Mouse (Mus musculus): ENCODE data around the gene Ros1. TPM values are rescaled to one million over a fixed set of nuclear protein-coding genes. Genes with fewer than 3 reads are reported as not detected.

Ros1 gene
- polyA plus RNA-seq (2016; fragmentation: Nextera tagmentation; extraction: Ambion mirVana) = not detected in 2 replicates

DNA sequence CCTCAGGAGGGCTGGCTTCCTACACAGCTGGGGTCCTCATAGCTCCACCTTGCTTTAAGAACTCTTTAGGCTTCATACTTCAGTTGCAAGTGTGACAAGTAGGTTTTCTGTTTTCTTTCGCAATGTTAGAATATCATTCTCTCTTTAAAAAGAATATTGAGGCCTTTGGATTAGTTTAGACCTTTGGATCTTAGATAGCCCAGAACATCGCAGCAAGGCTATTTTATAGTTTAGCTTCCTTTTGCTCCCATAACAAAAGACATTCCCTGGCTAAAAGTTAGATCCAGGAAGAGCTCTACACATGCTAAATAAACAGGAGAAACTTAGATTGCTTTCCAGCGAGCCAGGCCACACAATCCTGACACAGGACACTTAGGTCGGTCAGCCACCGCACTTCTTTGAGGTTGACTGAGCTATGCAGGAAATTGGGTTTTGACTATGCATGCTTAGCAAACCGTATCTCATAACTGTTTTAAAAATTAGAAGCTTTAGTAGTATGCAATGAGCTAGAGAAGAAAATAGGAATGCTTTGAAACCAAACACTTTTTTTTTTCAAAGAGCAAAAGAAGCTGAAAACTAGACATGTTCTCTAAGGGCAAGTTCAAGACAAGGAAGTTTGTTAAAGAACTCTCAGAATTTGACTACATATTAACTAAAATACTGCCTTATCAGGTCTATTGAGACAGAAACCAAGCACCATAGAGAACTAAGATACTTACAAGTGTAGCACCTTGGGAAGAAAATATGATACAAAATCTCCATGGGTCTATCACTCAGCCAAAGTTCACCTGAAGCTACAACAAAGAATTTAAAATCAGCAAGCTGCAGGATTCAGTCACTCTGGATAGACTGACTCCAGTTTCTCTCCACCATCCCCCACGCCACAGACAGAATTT is at the start of gene Ros1:
Gene Ros1 (minus strand): TSS at position 288 of the 896 bp plus-strand sequence.
- Histone ChIP-seq H3K36me3 (no peaks in the 10 kb centered on the region), H3K4me1 (no peaks in the 10 kb centered on the region), H3K27ac (no peak within 1 kb of the TSS), H3K4me3 (no peak within 1 kb of the TSS), H3K9me3 (no peaks in the 10 kb centered on the region), H3K27me3 (ENCODE audit: insufficient read depth, poor library complexity, severe bottlenecking) (no peaks in the 10 kb centered on the region)
- DNase-seq (ENCODE audit: low spot score) = no peak
- 77% methylated on average over 7 of the region's 7 CpGs for WGBS

DNA sequence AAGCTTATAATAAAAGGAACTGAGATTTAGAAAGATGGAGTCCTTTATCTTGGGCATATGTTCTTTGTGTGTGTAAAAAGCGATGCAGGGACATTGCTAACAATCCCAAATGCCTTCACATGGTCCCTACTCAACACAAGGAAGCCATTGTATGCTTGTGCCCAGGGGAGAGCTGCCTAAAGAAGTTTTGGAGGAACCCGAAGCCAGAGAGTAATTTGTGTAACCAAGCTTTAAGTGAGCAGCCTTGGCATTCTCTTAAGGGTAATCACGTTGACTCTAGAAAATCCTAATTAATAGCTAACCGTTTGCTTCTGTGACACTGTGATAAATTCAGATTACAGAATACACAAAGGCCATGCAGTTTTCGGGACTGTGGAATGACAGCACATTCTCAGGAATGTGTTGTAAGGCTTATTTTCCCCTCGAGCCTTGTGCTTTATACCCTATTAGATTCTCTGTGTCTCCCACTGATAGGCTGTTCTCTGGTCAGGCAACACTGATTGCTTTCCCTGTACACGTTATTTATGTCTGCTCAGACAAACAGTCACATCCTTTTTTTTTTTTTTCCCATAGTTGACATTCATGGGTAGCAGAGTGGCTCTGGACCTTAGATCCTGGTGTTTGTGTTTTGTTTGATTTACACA is 47.8 kb upstream of the Ros1 start:
- no peaks in the 10 kb centered on the region for H3K27me3 ChIP-seq (ENCODE audit: insufficient read depth, poor library complexity, severe bottlenecking)
- no peaks in the 10 kb centered on the region for H3K36me3 ChIP-seq
- no peaks in the 10 kb centered on the region for H3K9me3 ChIP-seq
- WGBS = 56% methylated on average over 7 of the region's 7 CpGs
- H3K27ac ChIP-seq = no peak overlapping the region
- H3K4me1 ChIP-seq = no peaks in the 10 kb centered on the region
- peak; percentile 24 for DNase-seq (ENCODE audit: low spot score)
- H3K4me3 ChIP-seq = no peak overlapping the region

DNA sequence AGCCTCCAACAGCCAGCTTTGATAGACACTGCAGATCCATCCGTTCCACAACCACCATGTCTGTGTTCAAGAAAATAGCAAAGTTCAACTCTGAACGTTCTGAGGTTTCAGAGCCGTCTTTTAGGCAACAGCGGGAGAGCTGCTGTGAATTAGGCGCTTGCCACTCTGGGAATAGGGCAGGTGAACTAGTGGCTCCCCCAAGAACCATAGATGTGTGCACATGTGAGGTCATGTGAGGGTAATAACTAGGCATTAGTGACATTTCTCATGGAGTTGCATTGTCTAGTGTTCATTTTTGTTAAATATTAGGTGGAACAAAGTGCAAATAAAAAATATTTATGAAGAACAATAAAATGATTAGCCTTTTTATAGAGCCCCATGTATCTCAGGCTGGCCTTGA is 47.0 kb upstream of the Ros1 start:
- H3K4me3 ChIP-seq = no peak overlapping the region
- no peaks in the 10 kb centered on the region for H3K27me3 ChIP-seq (ENCODE audit: insufficient read depth, poor library complexity, severe bottlenecking)
- no peak overlapping the region for H3K27ac ChIP-seq
- H3K9me3 ChIP-seq = no peaks in the 10 kb centered on the region
- DNase-seq (ENCODE audit: low spot score) = peak; percentile 9
- WGBS = 82% methylated on average over 5 of the region's 5 CpGs
- no peaks in the 10 kb centered on the region for H3K4me1 ChIP-seq
- no peaks in the 10 kb centered on the region for H3K36me3 ChIP-seq

DNA sequence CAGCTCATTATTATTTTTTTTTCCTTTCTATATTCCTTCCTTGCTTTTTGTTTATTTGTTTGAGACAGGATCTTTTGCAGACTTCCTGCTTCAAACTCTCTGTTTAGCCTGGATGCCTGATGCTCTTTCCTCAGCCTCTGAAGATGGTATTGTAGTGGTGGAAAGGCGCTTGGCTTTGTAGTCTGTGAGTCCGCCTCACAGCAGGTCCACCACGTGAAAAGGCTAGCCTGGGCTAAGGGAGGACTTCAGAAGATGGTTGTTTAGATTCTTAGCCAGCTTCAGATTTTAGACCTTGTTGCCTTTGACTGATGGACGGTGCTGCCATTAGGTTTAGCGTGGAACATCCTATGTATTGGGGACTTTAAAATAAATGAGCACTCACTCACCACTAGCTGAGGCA is 40.4 kb upstream of the Ros1 start:
- no peak overlapping the region for H3K27ac ChIP-seq
- 81% methylated on average over 5 of the region's 5 CpGs for WGBS
- peaks cover 9% of the 10 kb centered on the region for H3K4me1 ChIP-seq
- H3K27me3 ChIP-seq (ENCODE audit: insufficient read depth, poor library complexity, severe bottlenecking) = no peaks in the 10 kb centered on the region
- no peak overlapping the region for H3K4me3 ChIP-seq
- peak; percentile 62 for DNase-seq (ENCODE audit: low spot score)
- no peaks in the 10 kb centered on the region for H3K36me3 ChIP-seq
- no peaks in the 10 kb centered on the region for H3K9me3 ChIP-seq

DNA sequence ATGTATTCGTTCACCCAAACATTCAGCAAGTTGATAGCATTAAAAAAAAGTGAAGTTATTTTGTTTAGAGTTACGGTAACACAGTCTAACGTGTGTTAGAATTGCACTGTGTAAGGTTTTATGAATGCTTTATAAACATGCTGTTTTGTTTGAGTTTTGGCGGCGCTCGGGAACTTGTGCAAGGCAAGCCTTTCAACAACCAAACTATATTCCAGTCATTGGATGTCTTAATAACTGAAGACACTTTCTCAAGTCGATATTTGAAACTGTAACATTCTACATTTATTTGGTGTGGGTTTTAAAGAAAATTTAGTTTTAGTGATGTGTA is 39.6 kb upstream of the Ros1 start:
- H3K36me3 ChIP-seq = no peaks in the 10 kb centered on the region
- H3K27me3 ChIP-seq (ENCODE audit: insufficient read depth, poor library complexity, severe bottlenecking) = no peaks in the 10 kb centered on the region
- peak overlapping the region; percentile 91 for H3K27ac ChIP-seq
- peaks cover 9% of the 10 kb centered on the region for H3K4me1 ChIP-seq
- 33% methylated on average over 7 of the region's 7 CpGs for WGBS
- DNase-seq (ENCODE audit: low spot score) = peak; percentile 31
- peak overlapping the region; percentile 81 for H3K4me3 ChIP-seq
- no peaks in the 10 kb centered on the region for H3K9me3 ChIP-seq

DNA sequence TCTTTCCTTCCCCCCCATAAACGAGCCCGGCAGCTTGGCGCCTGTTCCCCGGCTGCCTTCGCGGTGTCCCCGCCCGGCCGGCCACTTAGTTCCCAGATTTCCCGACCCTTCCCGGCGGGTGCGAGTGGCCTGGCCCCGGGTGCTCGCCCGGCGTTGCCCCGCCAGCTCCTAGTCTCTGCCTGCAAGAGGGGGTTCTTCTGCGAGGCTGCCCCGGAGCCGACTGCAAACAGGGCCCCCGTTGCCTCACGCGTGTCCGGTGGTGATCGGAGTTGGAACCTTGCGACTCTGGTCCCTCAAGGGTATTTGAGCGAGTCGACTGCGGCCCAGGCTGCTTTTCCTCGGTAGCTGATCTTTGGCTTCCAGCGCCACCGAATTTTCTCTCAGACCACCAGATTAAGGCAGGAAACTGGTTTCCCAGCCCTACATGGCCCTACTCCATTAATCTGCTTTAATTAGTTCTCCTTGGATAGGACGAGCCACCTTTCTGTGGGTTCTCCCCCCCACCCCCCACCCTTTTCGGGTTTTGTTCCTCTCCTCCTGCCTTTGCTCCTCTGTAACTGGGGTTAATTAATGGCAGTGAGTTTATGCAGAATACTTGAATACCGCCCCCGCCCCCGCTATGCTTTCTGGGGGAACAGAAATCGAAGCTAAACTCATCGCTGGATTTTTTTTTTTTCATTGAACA is 39.1 kb upstream of the Ros1 start:
- Histone ChIP-seq H3K27me3 (ENCODE audit: insufficient read depth, poor library complexity, severe bottlenecking) (no peaks in the 10 kb centered on the region), H3K4me3 (peak overlapping the region; percentile 81), H3K4me1 (peaks cover 9% of the 10 kb centered on the region), H3K36me3 (no peaks in the 10 kb centered on the region), H3K27ac (peak overlapping the region; percentile 91), H3K9me3 (no peaks in the 10 kb centered on the region)
- DNase-seq (ENCODE audit: low spot score) = peak; percentile 77
- WGBS = under 1% methylated on average over 40 of the region's 40 CpGs

DNA sequence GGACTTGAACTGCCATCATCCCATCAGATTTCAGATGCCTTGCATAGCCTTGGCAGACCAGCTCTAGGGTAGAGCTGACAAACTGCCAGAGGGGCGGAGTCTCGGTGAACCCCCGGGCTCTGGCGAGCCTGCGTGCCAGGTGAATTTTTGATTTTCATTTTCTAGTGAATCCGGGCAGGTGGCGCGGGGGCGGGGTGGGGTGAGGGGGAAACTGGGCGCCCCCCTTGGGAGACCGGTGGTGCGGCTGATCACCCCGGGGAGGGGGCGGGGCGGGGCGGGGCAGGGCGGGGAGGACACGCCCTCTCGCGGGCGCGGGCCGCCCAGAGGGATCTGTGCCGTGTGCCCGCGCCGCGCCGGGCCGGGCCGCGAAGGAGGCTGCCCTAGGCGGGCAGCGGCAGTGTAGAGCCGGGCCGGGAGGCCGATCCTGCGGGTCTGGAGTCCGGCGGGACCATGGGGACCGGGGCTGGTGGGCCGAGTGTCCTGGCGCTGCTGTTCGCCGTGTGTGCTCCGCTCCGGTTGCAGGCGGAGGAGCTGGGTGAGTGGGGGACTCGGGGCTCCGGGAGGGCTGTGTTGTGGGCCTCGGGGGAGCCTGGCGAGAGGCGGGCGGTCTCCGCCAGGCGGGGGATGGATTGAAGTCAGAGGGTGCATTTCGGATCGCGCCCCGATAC is 38.4 kb upstream of the Ros1 start, which contains the start of gene Dcbld1:
Gene Dcbld1 (plus strand): TSS at position 319 of the 668 bp plus-strand sequence.
- no peaks in the 10 kb centered on the region for H3K27me3 ChIP-seq (ENCODE audit: insufficient read depth, poor library complexity, severe bottlenecking)
- H3K36me3 ChIP-seq = no peaks in the 10 kb centered on the region
- WGBS = under 1% methylated on average over 49 of the region's 60 CpGs
- H3K9me3 ChIP-seq = no peaks in the 10 kb centered on the region
- H3K4me3 ChIP-seq = peak within 1 kb of the TSS; percentile 81
- H3K4me1 ChIP-seq = peaks cover 9% of the 10 kb centered on the region
- peak within 1 kb of the TSS; percentile 91 for H3K27ac ChIP-seq
- DNase-seq (ENCODE audit: low spot score) = peak; percentile 77

DNA sequence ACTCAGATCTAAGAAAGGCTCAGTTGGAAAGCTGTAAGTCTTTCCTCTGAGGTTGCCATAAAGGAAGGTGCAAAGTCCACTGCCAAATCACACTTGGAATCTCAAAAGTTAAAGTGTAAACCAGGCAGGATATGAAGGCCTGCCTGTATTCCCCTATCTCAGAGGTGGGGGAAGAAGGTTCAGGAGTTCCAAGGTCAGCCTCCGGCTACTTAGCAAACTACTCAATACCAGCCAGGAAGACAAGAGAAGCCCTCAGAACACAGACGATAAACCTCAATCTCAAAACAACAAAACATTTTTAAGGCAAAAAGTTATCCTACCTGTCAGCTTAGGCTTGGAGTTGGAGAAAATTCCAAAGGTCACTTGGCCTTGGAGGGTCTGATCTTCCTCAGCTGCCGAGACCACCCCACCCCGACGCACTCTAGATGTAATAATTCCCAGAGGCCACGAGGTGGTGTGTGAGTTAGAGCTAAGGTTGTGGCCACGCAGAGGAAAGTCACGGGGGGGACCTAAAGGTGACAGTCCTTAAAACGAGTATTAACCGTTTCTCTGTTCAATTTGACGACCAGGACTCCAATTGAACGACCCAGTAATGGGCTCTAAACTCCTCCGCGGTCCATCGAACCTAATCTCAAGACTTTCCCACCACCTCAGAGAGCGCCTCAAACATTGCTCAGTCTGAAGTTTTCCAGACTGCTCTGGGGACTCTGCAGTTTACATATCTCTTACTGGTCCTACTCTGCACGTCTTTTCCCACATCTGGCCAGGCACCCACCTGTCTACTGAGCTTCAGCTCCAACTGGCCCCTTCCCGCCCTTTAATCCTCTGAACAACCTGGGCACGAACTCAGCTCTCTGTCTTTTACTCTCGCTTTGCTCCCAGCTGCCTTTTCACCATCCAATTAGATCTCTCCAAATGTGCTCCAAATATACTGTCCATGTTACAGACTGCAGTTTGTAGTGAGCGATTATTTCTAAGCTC is 37.4 kb upstream of the Ros1 start:
- WGBS = 13% methylated on average over 21 of the region's 21 CpGs
- Histone ChIP-seq H3K36me3 (no peaks in the 10 kb centered on the region), H3K4me3 (peak overlapping the region; percentile 81), H3K27ac (no peak overlapping the region), H3K4me1 (peaks cover 9% of the 10 kb centered on the region), H3K9me3 (no peaks in the 10 kb centered on the region), H3K27me3 (ENCODE audit: insufficient read depth, poor library complexity, severe bottlenecking) (no peaks in the 10 kb centered on the region)
- peak; percentile 75 for DNase-seq (ENCODE audit: low spot score)

DNA sequence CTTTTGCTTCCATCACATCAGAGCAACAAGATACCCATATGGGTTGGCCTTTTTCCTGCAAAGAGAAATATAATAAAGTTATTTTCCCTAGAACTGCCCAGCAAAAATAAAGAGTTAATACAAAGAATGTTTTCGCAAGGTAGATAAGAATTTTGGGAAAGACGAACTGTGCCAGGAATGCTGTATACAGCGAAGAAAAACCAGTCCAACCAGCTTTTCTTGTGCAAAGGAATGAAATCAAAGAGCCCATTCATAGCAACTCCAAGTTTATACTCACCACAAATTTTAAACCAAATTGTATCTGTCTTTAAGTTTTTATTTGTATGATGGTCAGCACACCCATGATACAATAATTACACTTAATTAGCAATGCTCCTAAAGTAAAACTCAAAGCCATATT is 24.6 kb upstream of the Ros1 start:
- H3K27me3 ChIP-seq (ENCODE audit: insufficient read depth, poor library complexity, severe bottlenecking) = no peaks in the 10 kb centered on the region
- no peaks in the 10 kb centered on the region for H3K9me3 ChIP-seq
- no peak overlapping the region for H3K27ac ChIP-seq
- no peak overlapping the region for H3K4me3 ChIP-seq
- no peak for DNase-seq (ENCODE audit: low spot score)
- H3K4me1 ChIP-seq = 0 out of 2 replicates have a peak, but pooled peaks cover 3% of the 10 kb centered on the region
- no peaks in the 10 kb centered on the region for H3K36me3 ChIP-seq
- 67% methylated on average over 3 of the region's 3 CpGs for WGBS

DNA sequence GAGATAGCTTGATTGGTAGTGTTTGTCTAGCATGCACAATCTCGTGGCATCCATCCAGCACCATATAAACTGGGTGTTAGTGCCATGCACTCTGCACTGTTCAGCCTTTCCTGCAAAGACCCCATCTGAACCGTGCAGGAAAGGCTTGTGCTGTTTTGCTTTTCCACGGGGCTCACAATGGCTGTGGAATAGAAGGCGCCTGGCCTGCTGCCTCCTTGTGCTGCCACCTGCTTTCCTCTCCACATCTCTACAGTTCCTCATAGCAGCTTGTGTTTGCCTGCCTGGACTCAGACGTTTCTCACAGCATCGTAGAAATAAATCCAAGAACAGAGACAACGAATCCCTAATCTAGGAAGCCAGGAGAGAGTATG is 22.5 kb upstream of the Ros1 start:
- H3K27ac ChIP-seq = no peak overlapping the region
- H3K36me3 ChIP-seq = no peaks in the 10 kb centered on the region
- no peak for DNase-seq (ENCODE audit: low spot score)
- H3K4me3 ChIP-seq = no peak overlapping the region
- H3K27me3 ChIP-seq (ENCODE audit: insufficient read depth, poor library complexity, severe bottlenecking) = no peaks in the 10 kb centered on the region
- no peaks in the 10 kb centered on the region for H3K9me3 ChIP-seq
- WGBS = 44% methylated on average over 7 of the region's 7 CpGs
- 0 out of 2 replicates have a peak, but pooled peaks cover 3% of the 10 kb centered on the region for H3K4me1 ChIP-seq

DNA sequence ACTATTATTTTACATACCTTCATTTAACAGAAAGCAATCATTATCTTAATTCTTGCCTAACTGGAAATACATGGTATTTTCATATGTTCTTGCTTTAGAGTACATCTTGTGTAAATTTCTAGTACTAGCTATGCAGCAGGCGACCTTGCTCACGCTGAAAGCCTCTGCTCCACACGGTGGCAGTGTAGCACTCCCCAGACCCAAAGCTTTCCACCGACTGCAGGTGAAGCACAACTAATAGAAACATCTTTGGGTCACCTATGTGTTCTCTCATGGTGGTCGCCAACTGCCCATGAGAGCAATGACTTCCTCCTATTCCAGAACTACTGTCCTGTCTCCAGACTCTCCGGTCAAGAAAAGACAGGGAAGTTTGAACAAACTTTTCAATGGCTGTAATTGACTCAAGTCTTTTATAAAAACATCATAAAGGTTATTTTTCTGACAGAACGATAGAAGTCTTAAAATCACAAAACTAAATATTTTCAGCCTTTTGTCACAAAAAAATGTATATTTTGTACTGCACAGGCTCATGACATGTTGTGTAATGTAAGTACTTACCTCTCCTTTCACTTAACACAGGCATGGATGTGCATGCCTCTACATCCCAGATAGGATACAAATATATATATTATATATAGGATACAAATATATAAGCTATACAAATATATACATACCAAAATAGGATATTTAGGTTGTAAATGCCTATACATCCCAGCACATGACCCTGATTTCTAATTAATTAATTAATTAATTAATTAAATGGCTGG is 21.9 kb upstream of the Ros1 start:
- H3K4me1 ChIP-seq = 0 out of 2 replicates have a peak, but pooled peaks cover 3% of the 10 kb centered on the region
- no peak overlapping the region for H3K4me3 ChIP-seq
- DNase-seq (ENCODE audit: low spot score) = no peak
- H3K36me3 ChIP-seq = no peaks in the 10 kb centered on the region
- H3K9me3 ChIP-seq = no peaks in the 10 kb centered on the region
- H3K27ac ChIP-seq = no peak overlapping the region
- 25% methylated on average over 7 of the region's 7 CpGs for WGBS
- no peaks in the 10 kb centered on the region for H3K27me3 ChIP-seq (ENCODE audit: insufficient read depth, poor library complexity, severe bottlenecking)

Measured in heart, embryonic 10.5 days (tissue).